Mouse (Mus musculus) heart, postnatal 0 days (tissue): ENCODE data around the gene Mettl13.

Experiments
- CTCF ChIP-seq: IDR thresholded peaks from 2 replicates; pipeline ENCODE4 v1.5.1; 2016; ENCODE audit warnings: antibody characterized with exemption, control low read depth, low read depth
- EP300 ChIP-seq: IDR thresholded peaks from 2 replicates; pipeline ENCODE4 v1.6.1; 2016; ENCODE audit warnings: antibody characterized with exemption, low read depth

DNA sequence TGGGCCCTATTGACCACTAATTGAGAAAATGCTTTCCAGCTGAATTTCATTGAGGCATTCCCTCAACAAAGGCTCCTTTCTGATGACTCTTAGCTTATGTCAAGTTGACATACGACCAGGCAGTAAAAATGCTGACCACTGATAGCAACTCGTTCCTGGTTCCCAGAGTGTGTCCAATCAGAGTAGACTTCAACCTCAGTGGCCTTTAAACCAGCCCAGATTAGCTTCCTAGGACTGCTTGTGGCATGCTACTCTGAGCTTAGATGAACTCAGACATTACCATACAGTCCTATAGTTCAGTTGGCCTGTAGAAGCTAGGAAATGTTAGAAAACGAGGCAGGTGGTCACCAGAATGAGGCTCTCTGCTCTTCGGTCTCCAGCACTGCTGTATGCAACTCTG, 16.0 kb downstream of the Mettl13 start:
- TF ChIP-seq EP300, result no peak
- TF ChIP-seq CTCF, result no peak
